Mouse (Mus musculus) forebrain, embryonic 14.5 days (tissue): ENCODE results near the gene Mcur1. TPM values are rescaled to one million over a fixed set of nuclear protein-coding genes. Genes with fewer than 3 reads are reported as not detected.

Experiments used
- ATAC-seq: fragments of 200-750 bp; cut with Nextera tagmentation; 2 replicates; pipeline ENCODE4 v1.8.0; 2017; ENCODE audit warnings: mild to moderate bottlenecking, moderate library complexity
- DNase-seq: peaks from one replicate; pipeline ENCODE4 v3.0.0-alpha.2; 2015; ENCODE audit warnings: low spot score
- H3K27ac ChIP-seq: fragments of 300-500 bp; sonication (generic); 2 replicates; pipeline ENCODE4 v1.5.1; 2014; ENCODE audit warnings: low read depth, mild to moderate bottlenecking, control low read depth, low read length, moderate library complexity
- H3K27me3 ChIP-seq: fragments of 300-500 bp; sonication (generic); replicated peaks from 2 replicates; pipeline ENCODE4 v1.6.1; 2014; ENCODE audit warnings: low read length, control low read depth, mixed read lengths; ENCODE audit not compliant: control insufficient read depth, insufficient read depth
- H3K36me3 ChIP-seq: fragments of 300-500 bp; sonication (generic); 2 replicates; pipeline ENCODE4 v1.6.1; 2014; ENCODE audit warnings: low read length, control low read depth; ENCODE audit not compliant: control insufficient read depth, insufficient read depth
- H3K4me1 ChIP-seq: fragments of 300-500 bp; sonication (generic); 2 replicates; pipeline ENCODE4 v1.6.1; 2014; ENCODE audit warnings: antibody characterized with exemption, low read length, control low read depth; ENCODE audit not compliant: control insufficient read depth, insufficient read depth
- H3K4me2 ChIP-seq: fragments of 300-500 bp; sonication (generic); 2 replicates; pipeline ENCODE4 v1.6.1; 2014; ENCODE audit warnings: mild to moderate bottlenecking, control low read depth, low read length
- H3K4me3 ChIP-seq: fragments of 300-500 bp; sonication (generic); 2 replicates; pipeline ENCODE4 v1.5.1; 2014; ENCODE audit warnings: low read depth, low read length, control low read depth
- H3K9ac ChIP-seq: fragments of 300-500 bp; sonication (generic); 2 replicates; pipeline ENCODE4 v1.6.1; 2014; ENCODE audit warnings: mild to moderate bottlenecking, low read length, control low read depth, moderate library complexity
- H3K9me3 ChIP-seq: fragments of 300-500 bp; sonication (generic); replicated peaks from 2 replicates; pipeline ENCODE4 v1.6.1; 2016; ENCODE audit warnings: low read length, control low read depth, mixed read lengths; ENCODE audit not compliant: control insufficient read depth
- WGBS: fragments of 180-500 bp; shearing (Covaris S2); extraction: QIAGEN DNeasy Blood & Tissue Kit; methylation state at CpG from one replicate; pipeline ENCODE4 v1.1.7; 2014; 5-methylcytosine and 5-hydroxymethylcytosine counted together
- polyA plus RNA-seq: library from polyadenylated mRNA; unstranded; fragments of >200 nt; fragmentation: Nextera tagmentation; extraction: Ambion mirVana; gene quantifications from 2 replicates; pipeline ENCODE4 v1.2.1, GENCODE M21; 2014

Mcur1 gene
- polyA plus RNA-seq, 1 experiment from 2014 or later: 7.2 TPM

- no peak for ATAC-seq
- Histone ChIP-seq H3K27me3 (no peaks in the 10 kb centered on the region), H3K4me3 (peak overlapping the region; percentile 70), H3K4me1 (peaks cover 5% of the 10 kb centered on the region; the same call in 1 of the 2 replicates), H3K9ac (no peak overlapping the region; the same call in 1 of the 2 replicates), H3K4me2 (peak overlapping the region; percentile 88), H3K9me3 (no peaks in the 10 kb centered on the region), H3K36me3 (no peaks in the 10 kb centered on the region), H3K27ac (no peak overlapping the region)
- DNase-seq: no peak
- 25% methylated on average over 6 of the region's 6 CpGs for WGBS
Measured at GRCm38 (mm10) chr13:43558959-43559358, 1.0 kb downstream of the Mcur1 start.

- Histone ChIP-seq H3K27me3 (no peaks in the 10 kb centered on the region), H3K9ac (no peak overlapping the region), H3K4me3 (no peak overlapping the region), H3K4me2 (peak overlapping the region; percentile 88; the same call in 1 of the 2 replicates), H3K4me1 (peaks cover 5% of the 10 kb centered on the region; the same call in 1 of the 2 replicates), H3K9me3 (no peaks in the 10 kb centered on the region), H3K27ac (no peak overlapping the region), H3K36me3 (no peaks in the 10 kb centered on the region)
- 85% methylated on average over 6 of the region's 6 CpGs for WGBS
- no peak for DNase-seq
- no peak for ATAC-seq
Measured at GRCm38 (mm10) chr13:43558357-43558756, 1.6 kb downstream of the Mcur1 start.

- H3K4me3 ChIP-seq: no peak overlapping the region
- H3K27me3 ChIP-seq: no peaks in the 10 kb centered on the region
- peaks cover 5% of the 10 kb centered on the region; the same call in 1 of the 2 replicates for H3K4me1 ChIP-seq
- no peak for ATAC-seq
- no peak overlapping the region for H3K9ac ChIP-seq
- no peak for DNase-seq
- WGBS: 92% methylated on average over 9 of the region's 9 CpGs
- no peak overlapping the region for H3K4me2 ChIP-seq
- H3K9me3 ChIP-seq: no peaks in the 10 kb centered on the region
- no peaks in the 10 kb centered on the region for H3K36me3 ChIP-seq
- H3K27ac ChIP-seq: no peak overlapping the region
Measured at GRCm38 (mm10) chr13:43556913-43557542, 3.0 kb downstream of the Mcur1 start.

- peaks cover under 1% of the 10 kb centered on the region; the same call in 1 of the 2 replicates for H3K36me3 ChIP-seq
- 93% methylated on average over 9 of the region's 9 CpGs for WGBS
- ATAC-seq (no peak), DNase-seq (no peak)
- no peak overlapping the region for H3K27ac ChIP-seq
- H3K27me3 ChIP-seq: no peaks in the 10 kb centered on the region
- H3K9ac ChIP-seq: no peak overlapping the region
- no peak overlapping the region for H3K4me2 ChIP-seq
- no peak overlapping the region for H3K4me3 ChIP-seq
- H3K9me3 ChIP-seq: no peaks in the 10 kb centered on the region
- peaks cover 5% of the 10 kb centered on the region; the same call in 1 of the 2 replicates for H3K4me1 ChIP-seq
Measured at GRCm38 (mm10) chr13:43555321-43555720, 4.7 kb downstream of the Mcur1 start.

GRCm38 (mm10) chr13:43554827-43555226, 5.2 kb downstream of the Mcur1 start:
- Histone ChIP-seq H3K27ac (no peak overlapping the region), H3K4me3 (no peak overlapping the region), H3K4me2 (no peak overlapping the region), H3K36me3 (peaks cover 6% of the 10 kb centered on the region; the same call in 1 of the 2 replicates), H3K27me3 (no peaks in the 10 kb centered on the region), H3K4me1 (peaks cover 5% of the 10 kb centered on the region; the same call in 1 of the 2 replicates), H3K9me3 (no peaks in the 10 kb centered on the region), H3K9ac (no peak overlapping the region)
- WGBS: 90% methylated on average over 7 of the region's 7 CpGs
- DNase-seq: no peak
- ATAC-seq: no peak

GRCm38 (mm10) chr13:43550676-43551075, 9.3 kb downstream of the Mcur1 start:
- Histone ChIP-seq H3K27me3 (no peaks in the 10 kb centered on the region), H3K4me1 (no peaks in the 10 kb centered on the region), H3K9ac (no peak overlapping the region), H3K36me3 (peaks cover 11% of the 10 kb centered on the region; the same call in 1 of the 2 replicates), H3K4me2 (no peak overlapping the region), H3K4me3 (no peak overlapping the region), H3K27ac (no peak overlapping the region), H3K9me3 (no peaks in the 10 kb centered on the region)
- DNase-seq (no peak), ATAC-seq (no peak)
- 93% methylated on average over 8 of the region's 8 CpGs for WGBS

- Histone ChIP-seq H3K4me2 (no peak overlapping the region), H3K27me3 (no peaks in the 10 kb centered on the region), H3K27ac (no peak overlapping the region), H3K36me3 (peaks cover 14% of the 10 kb centered on the region; the same call in 1 of the 2 replicates), H3K9ac (no peak overlapping the region), H3K9me3 (no peaks in the 10 kb centered on the region), H3K4me1 (no peaks in the 10 kb centered on the region), H3K4me3 (no peak overlapping the region)
- ATAC-seq (no peak), DNase-seq (no peak)
- WGBS: 94% methylated on average over 7 of the region's 7 CpGs
Measured at GRCm38 (mm10) chr13:43549870-43550269, 10.1 kb downstream of the Mcur1 start.

GRCm38 (mm10) chr13:43549078-43549698, 10.8 kb downstream of the Mcur1 start:
- WGBS: 89% methylated on average over 11 of the region's 11 CpGs
- Histone ChIP-seq H3K9me3 (no peaks in the 10 kb centered on the region), H3K36me3 (peaks cover 17% of the 10 kb centered on the region; the same call in 1 of the 2 replicates)

GRCm38 (mm10) chr13:43548617-43549016, 11.4 kb downstream of the Mcur1 start:
- no peaks in the 10 kb centered on the region for H3K27me3 ChIP-seq
- no peaks in the 10 kb centered on the region for H3K4me1 ChIP-seq
- peaks cover 22% of the 10 kb centered on the region; the same call in 1 of the 2 replicates for H3K36me3 ChIP-seq
- H3K9me3 ChIP-seq: no peaks in the 10 kb centered on the region
- H3K4me2 ChIP-seq: no peak overlapping the region
- WGBS: 81% methylated on average over 5 of the region's 5 CpGs
- no peak overlapping the region for H3K27ac ChIP-seq
- no peak for DNase-seq
- no peak for ATAC-seq
- H3K9ac ChIP-seq: no peak overlapping the region
- no peak overlapping the region for H3K4me3 ChIP-seq

More at GRCm38 (mm10) chr13:43549078-43549698, 10.8 kb downstream of the Mcur1 start:
- no peak overlapping the region for H3K9ac ChIP-seq
- H3K27ac ChIP-seq: no peak overlapping the region
- H3K4me1 ChIP-seq: no peaks in the 10 kb centered on the region
- H3K4me3 ChIP-seq: no peak overlapping the region
- no peak overlapping the region for H3K4me2 ChIP-seq
- no peak for DNase-seq
- H3K27me3 ChIP-seq: no peaks in the 10 kb centered on the region
- ATAC-seq: no peak
